Comparison of ENCODE assay signal across 19 mouse cellular contexts in the genomic region with DNA sequence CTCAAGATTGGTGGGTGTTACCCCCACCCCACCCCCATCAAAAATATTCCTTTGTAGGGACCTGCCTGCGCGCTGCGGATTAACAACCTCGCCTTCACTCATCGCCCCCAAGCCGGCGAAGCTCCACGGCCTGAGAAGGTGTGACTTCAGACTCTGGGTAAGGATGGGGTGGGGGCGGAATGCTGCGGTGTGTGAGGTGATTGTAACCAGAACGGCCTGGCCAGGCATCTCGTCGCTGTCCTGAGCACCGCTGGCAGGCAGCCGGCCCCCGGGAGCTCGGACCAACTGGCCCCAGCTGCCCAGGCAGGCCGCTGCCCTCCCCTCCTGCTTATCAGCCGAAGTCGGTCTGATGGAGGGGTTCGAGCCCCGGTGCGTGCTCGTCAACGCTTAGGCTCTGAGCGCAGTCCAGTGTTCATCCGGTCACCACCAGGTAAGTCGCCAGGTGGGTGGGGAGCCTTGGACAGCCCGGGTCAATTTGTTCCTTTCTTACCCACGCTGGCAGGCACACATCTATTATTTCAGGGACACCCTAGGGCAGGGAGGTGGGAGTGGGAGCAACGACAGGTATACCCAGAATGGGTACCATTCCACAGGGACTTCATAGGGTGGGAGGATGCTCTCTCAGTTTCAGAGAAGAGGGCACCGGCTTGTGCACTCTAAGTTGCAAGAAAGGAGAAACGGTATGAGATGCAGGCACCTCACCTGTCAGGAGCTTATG. TPM values are rescaled to one million over a fixed set of nuclear protein-coding genes. Genes with fewer than 3 reads are reported as not detected.
DNase-seq lines count a peak whose midpoint lies in the region; ATAC-seq and TF ChIP-seq lines count a peak whose summit lies in the region.
"Had no signal": no experiment of that assay in that cellular context is flagged by ENCODE, and none has a peak within 500 bp of the region (broad histone marks: within the 10 kb centered on the region; RNA-seq: fewer than 3 reads in every experiment).

No protein-coding gene starts in this region.

- no peak for TF ChIP-seq CTCF in forebrain, postnatal 0 days (IDR thresholded peaks at IDR 0.05; ENCODE audit: low read depth)
- TF ChIP-seq CTCF in hindbrain, postnatal 0 days (IDR thresholded peaks at IDR 0.05; ENCODE audit: low read depth): no peak

- H3K9ac ChIP-seq in forebrain, postnatal 0 days: no peak overlapping the region
- no peak overlapping the region for H3K9ac ChIP-seq in hindbrain, postnatal 0 days (replicated peaks; ENCODE audit: low read length)
- peak overlapping the region; percentile 77 for H3K9ac ChIP-seq in limb, embryonic 13.5 days
- H3K9ac ChIP-seq: liver, embryonic 13.5 days had no signal

- no peak overlapping the region for H3K4me2 ChIP-seq in forebrain, postnatal 0 days (ENCODE audit: low read depth)
- H3K4me2 ChIP-seq in hindbrain, postnatal 0 days (ENCODE audit: low read depth, low read length): no peak overlapping the region
- H3K4me2 ChIP-seq in limb, embryonic 13.5 days (replicated peaks): peak overlapping the region; percentile 66
- H3K4me2 ChIP-seq: liver, embryonic 13.5 days had no signal

- no peak overlapping the region for H3K27ac ChIP-seq in forebrain, embryonic 10.5 days
- H3K27ac ChIP-seq in forebrain, postnatal 0 days (ENCODE audit: low read depth, low read length): no peak overlapping the region
- no peak overlapping the region for H3K27ac ChIP-seq in hindbrain, embryonic 10.5 days
- no peak overlapping the region for H3K27ac ChIP-seq in hindbrain, postnatal 0 days
- H3K27ac ChIP-seq in embryonic facial prominence, embryonic 10.5 days (replicated peaks): no peak overlapping the region
- H3K27ac ChIP-seq in limb, embryonic 13.5 days: peak overlapping the region; percentile 87
- H3K27ac ChIP-seq: liver, embryonic 13.5 days had no signal

- H3K36me3 ChIP-seq in forebrain, embryonic 10.5 days (replicated peaks): no peaks in the 10 kb centered on the region
- no peaks in the 10 kb centered on the region for H3K36me3 ChIP-seq in forebrain, postnatal 0 days (ENCODE audit: insufficient read depth)
- H3K36me3 ChIP-seq in hindbrain, embryonic 10.5 days: no peaks in the 10 kb centered on the region
- H3K36me3 ChIP-seq in hindbrain, postnatal 0 days (ENCODE audit: insufficient read depth, low read length): no peaks in the 10 kb centered on the region
- no peaks in the 10 kb centered on the region for H3K36me3 ChIP-seq in embryonic facial prominence, embryonic 10.5 days (replicated peaks)
- H3K36me3 ChIP-seq in limb, embryonic 13.5 days: no peaks in the 10 kb centered on the region
- H3K36me3 ChIP-seq: liver, embryonic 13.5 days had no signal

- H3K27me3 ChIP-seq in forebrain, embryonic 10.5 days (ENCODE audit: poor library complexity, severe bottlenecking): peaks cover 100% of the 10 kb centered on the region
- peaks cover 92% of the 10 kb centered on the region for H3K27me3 ChIP-seq in forebrain, postnatal 0 days (ENCODE audit: insufficient read depth, low read length)
- H3K27me3 ChIP-seq in hindbrain, embryonic 10.5 days (ENCODE audit: insufficient read depth, poor library complexity, severe bottlenecking): peaks cover 100% of the 10 kb centered on the region
- H3K27me3 ChIP-seq in hindbrain, postnatal 0 days (ENCODE audit: insufficient read depth, low read length): peaks cover 84% of the 10 kb centered on the region
- H3K27me3 ChIP-seq in embryonic facial prominence, embryonic 10.5 days (replicated peaks; ENCODE audit: low read depth, poor library complexity, severe bottlenecking): peaks cover 100% of the 10 kb centered on the region
- peaks cover 98% of the 10 kb centered on the region for H3K27me3 ChIP-seq in limb, embryonic 13.5 days

- 1% methylated on average over 33 of the region's 33 CpGs for WGBS in forebrain, embryonic 10.5 days
- WGBS in forebrain, postnatal 0 days: 2% methylated on average over 33 of the region's 33 CpGs
- WGBS in hindbrain, embryonic 10.5 days: 1% methylated on average over 33 of the region's 33 CpGs
- WGBS in hindbrain, postnatal 0 days: 2% methylated on average over 33 of the region's 33 CpGs
- 2% methylated on average over 33 of the region's 33 CpGs for WGBS in embryonic facial prominence, embryonic 10.5 days
- WGBS in limb, embryonic 13.5 days: 2% methylated on average over 33 of the region's 33 CpGs

- H3K4me3 ChIP-seq in forebrain, embryonic 10.5 days: no peak overlapping the region
- H3K4me3 ChIP-seq in forebrain, postnatal 0 days (ENCODE audit: low read depth, low read length): no peak overlapping the region
- no peak overlapping the region for H3K4me3 ChIP-seq in hindbrain, embryonic 10.5 days
- H3K4me3 ChIP-seq in hindbrain, postnatal 0 days (ENCODE audit: low read length): no peak overlapping the region
- H3K4me3 ChIP-seq in embryonic facial prominence, embryonic 10.5 days: no peak overlapping the region
- H3K4me3 ChIP-seq in limb, embryonic 13.5 days: peak overlapping the region; percentile 44
- H3K4me3 ChIP-seq: erythroblast, embryonic 14.5 days; liver, embryonic 13.5 days; megakaryocyte, embryonic 14.5 days had no signal

- no peaks in the 10 kb centered on the region for H3K9me3 ChIP-seq in forebrain, embryonic 10.5 days
- no peaks in the 10 kb centered on the region for H3K9me3 ChIP-seq in forebrain, postnatal 0 days (ENCODE audit: low read length)
- no peaks in the 10 kb centered on the region for H3K9me3 ChIP-seq in hindbrain, embryonic 10.5 days
- H3K9me3 ChIP-seq in hindbrain, postnatal 0 days (ENCODE audit: low read length): no peaks in the 10 kb centered on the region
- H3K9me3 ChIP-seq in embryonic facial prominence, embryonic 10.5 days: no peaks in the 10 kb centered on the region
- H3K9me3 ChIP-seq in limb, embryonic 13.5 days: no peaks in the 10 kb centered on the region
- H3K9me3 ChIP-seq: liver, embryonic 13.5 days; megakaryocyte, embryonic 14.5 days had no signal

- peak; percentile 20 for DNase-seq in forebrain, embryonic 10.5 days (ENCODE audit: extremely low spot score, low spot score)
- no peak for DNase-seq in forebrain, postnatal 0 days
- peak; percentile 16 for DNase-seq in hindbrain, embryonic 10.5 days (ENCODE audit: low spot score)
- no peak for DNase-seq in hindbrain, postnatal 0 days (ENCODE audit: low spot score)
- DNase-seq in embryonic facial prominence, embryonic 10.5 days (ENCODE audit: low spot score): peak; percentile 20
- DNase-seq in natural killer cell, adult 2 months (ENCODE audit: low spot score in 2 of 2): no peak
- DNase-seq: kidney, adult 8-10 months; kidney, postnatal 25 days; liver, embryonic 13.5 days; retina, postnatal 1 day; thymus, postnatal 36 days had no signal

- H3K4me1 ChIP-seq in forebrain, embryonic 10.5 days: peaks cover 9% of the 10 kb centered on the region; the same call in 1 of the 2 replicates
- no peaks in the 10 kb centered on the region for H3K4me1 ChIP-seq in forebrain, postnatal 0 days (ENCODE audit: insufficient read depth)
- 0 out of 2 replicates have a peak, but pooled peaks cover 3% of the 10 kb centered on the region for H3K4me1 ChIP-seq in hindbrain, embryonic 10.5 days (replicated peaks)
- H3K4me1 ChIP-seq in hindbrain, postnatal 0 days (ENCODE audit: insufficient read depth, low read length): no peaks in the 10 kb centered on the region
- 0 out of 2 replicates have a peak, but pooled peaks cover 6% of the 10 kb centered on the region for H3K4me1 ChIP-seq in embryonic facial prominence, embryonic 10.5 days
- H3K4me1 ChIP-seq in limb, embryonic 13.5 days: peaks cover 31% of the 10 kb centered on the region
- H3K4me1 ChIP-seq: liver, embryonic 13.5 days; megakaryocyte, embryonic 14.5 days had no signal

- no peak for ATAC-seq in forebrain, postnatal 0 days
- ATAC-seq in hindbrain, postnatal 0 days: no peak
- no peak for ATAC-seq in limb, embryonic 13.5 days (ENCODE audit: low FRiP score, low read depth)
- no peak for ATAC-seq in inflammation-experienced regulatory T-cells, adult 6 months
- ATAC-seq: forebrain, embryonic 16.5 days; lung, postnatal 0 days had no signal

RNA-seq across cellular contexts. Expression of a gene that starts 35.9 kb away (rescaled TPM):
- 0.04 and 0.41 TPM in 2 replicates for polyA plus RNA-seq in forebrain, embryonic 10.5 days (2016; fragmentation: Nextera tagmentation; extraction: Ambion mirVana)
- total RNA-seq in forebrain, postnatal 0 days (2014; rRNA removed): 0.10 TPM in 1 of 2 replicates, not detected in the other
- not detected in 2 replicates for polyA plus RNA-seq in forebrain, postnatal 0 days (2015; fragmentation: Nextera tagmentation; extraction: Ambion mirVana)
- not detected in 2 replicates for polyA plus RNA-seq in hindbrain, embryonic 10.5 days (2016; fragmentation: Nextera tagmentation; extraction: Ambion mirVana)
- not detected in 2 replicates for total RNA-seq in hindbrain, postnatal 0 days (2014; rRNA removed)
- polyA plus RNA-seq in hindbrain, postnatal 0 days (2015; fragmentation: Nextera tagmentation; extraction: Ambion mirVana): 0.04 TPM in 1 of 2 replicates, not detected in the other
- 0.45 and 0.98 TPM in 2 replicates for polyA plus RNA-seq in embryonic facial prominence, embryonic 10.5 days (2016; fragmentation: Nextera tagmentation; extraction: Ambion mirVana)
- polyA plus RNA-seq in limb, embryonic 13.5 days (2015; fragmentation: Nextera tagmentation; extraction: Ambion mirVana): 34.8 and 51.5 TPM in 2 replicates
- not detected for polyA plus RNA-seq in inflammation-experienced regulatory T-cells, adult 6 months (2017; shearing (Covaris generic))
- total RNA-seq: left cerebral cortex, adult 8-10 months; monocyte, adult 5-6 weeks had no signal
- polyA plus RNA-seq: erythroblast, embryonic 14.5 days; forebrain, embryonic 16.5 days had no signal

Comparison
In these comparisons a context has a peak if more than half of its experiments do, and no peak if none do; other contexts are left out.
1. DNase-seq: peak in forebrain, embryonic 10.5 days (single experiment), hindbrain, embryonic 10.5 days (single experiment) and embryonic facial prominence, embryonic 10.5 days (single experiment); none in forebrain, postnatal 0 days (single experiment), hindbrain, postnatal 0 days (single experiment) and natural killer cell, adult 2 months (0 of 2).
2. RNA of a gene that starts 35.9 kb away (polyA plus RNA-seq): 34.8 to 51.5 TPM in limb, embryonic 13.5 days; 0.45 to 0.98 TPM in embryonic facial prominence, embryonic 10.5 days, 0.04 TPM in hindbrain, postnatal 0 days, 0.04 to 0.41 TPM in forebrain, embryonic 10.5 days, not detected in hindbrain, embryonic 10.5 days, not detected in forebrain, postnatal 0 days and not detected in inflammation-experienced regulatory T-cells, adult 6 months; every median in the first group is over 10 times any median in the second.